Mouse (Mus musculus): ENCODE data around the gene Retn. TPM values are rescaled to one million over a fixed set of nuclear protein-coding genes. Genes with fewer than 3 reads are reported as not detected.

Gene Retn
- polyA plus RNA-seq, 1 experiment from 2014 or later = 0.32 TPM

DNA sequence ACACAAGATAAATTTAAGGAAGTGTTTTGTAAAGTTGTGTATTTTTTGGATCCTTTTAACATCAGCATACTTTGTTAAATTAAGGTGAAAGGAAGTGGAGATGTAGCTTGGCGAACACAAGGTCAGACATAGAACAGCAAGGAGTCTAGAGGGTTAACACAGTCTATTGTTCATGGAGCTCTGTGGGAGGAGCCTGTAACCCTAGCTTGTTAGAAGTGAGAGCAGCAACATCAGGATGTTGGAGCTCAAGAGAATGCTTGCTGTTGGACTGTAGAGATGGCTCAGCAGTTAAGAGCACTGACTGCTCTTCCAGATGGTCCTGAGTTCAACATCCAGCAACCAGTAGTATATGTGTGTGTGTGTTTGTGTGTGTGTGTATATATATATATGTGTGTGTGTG is 6.6 kb upstream of the Retn start:
- H3K27ac ChIP-seq (ENCODE audit: low read depth, low read length) = no peak overlapping the region
- H3K4me2 ChIP-seq (ENCODE audit: low read length) = no peak overlapping the region
- ATAC-seq = no peak
- H3K9ac ChIP-seq (ENCODE audit: low read length) = no peak overlapping the region
- 46% methylated on average over 1 of the region's 1 CpGs for WGBS
- no peaks in the 10 kb centered on the region for H3K9me3 ChIP-seq (replicated peaks; ENCODE audit: control insufficient read depth, low read length)
- no peak for DNase-seq (ENCODE audit: low spot score)
- no peaks in the 10 kb centered on the region for H3K4me1 ChIP-seq (ENCODE audit: control insufficient read depth, insufficient read depth, low read length)
- H3K4me3 ChIP-seq (ENCODE audit: low read depth, low read length) = no peak overlapping the region
- no peaks in the 10 kb centered on the region for H3K36me3 ChIP-seq (ENCODE audit: control insufficient read depth, insufficient read depth, low read length)
- no peaks in the 10 kb centered on the region for H3K27me3 ChIP-seq (replicated peaks; ENCODE audit: control insufficient read depth, insufficient read depth, low read length)

DNA sequence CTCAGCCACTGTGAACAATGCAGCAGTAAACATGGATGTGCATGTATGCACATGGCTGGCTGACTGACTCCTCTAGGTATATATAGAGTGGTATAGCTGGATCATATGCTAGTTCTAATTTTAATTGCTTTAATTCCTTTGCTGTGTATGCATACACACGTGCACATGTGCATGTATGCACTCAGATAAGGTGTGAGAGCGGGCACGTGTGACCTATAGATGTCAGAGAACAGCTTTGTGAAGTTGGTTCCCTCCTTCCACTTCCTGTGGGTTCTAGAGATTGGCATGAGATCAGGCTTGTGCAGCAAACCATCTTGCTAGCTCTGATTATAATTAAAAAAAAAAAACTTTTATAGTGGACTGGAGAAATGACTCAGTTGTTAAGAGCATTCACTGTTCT is 2.7 kb upstream of the Retn start:
- WGBS = 62% methylated on average over 3 of the region's 3 CpGs
- H3K27ac ChIP-seq (ENCODE audit: low read depth, low read length) = no peak overlapping the region

DNA sequence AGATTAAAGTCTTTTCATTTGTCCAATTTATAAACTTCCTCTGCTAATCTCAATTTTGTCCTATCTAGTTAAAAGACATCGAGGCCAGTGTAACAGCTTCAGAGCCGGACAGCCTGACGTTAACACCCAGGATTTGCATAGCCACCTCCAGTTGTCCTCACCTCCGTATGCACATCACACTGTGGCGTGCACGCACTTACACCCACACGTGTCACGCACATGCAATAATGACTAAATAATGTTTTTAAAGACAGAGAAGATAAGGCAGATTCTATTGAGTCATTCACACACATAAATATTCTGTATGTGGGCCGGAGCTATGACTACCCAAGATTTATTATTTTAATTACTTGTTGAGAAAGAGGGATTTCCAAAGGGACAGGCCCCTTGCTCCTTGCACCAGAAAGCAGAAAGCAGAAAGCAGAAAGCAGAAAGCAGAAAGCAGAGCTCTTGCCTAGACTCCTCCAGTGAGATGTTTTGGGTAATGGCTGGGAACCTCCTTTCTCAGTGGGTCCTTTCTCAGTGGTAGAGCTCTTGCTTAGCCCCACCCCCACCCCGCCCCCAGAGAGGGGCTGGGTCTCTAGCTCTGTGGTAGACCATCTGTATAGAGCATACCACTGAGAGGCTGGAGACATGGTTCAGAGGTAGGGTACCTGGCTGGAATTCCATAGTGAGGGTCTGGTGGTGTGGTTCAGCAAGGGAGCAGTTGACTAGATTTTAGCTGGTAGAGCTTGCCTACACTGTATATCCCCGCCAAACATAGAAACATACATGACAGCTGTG is 653 bp upstream of the Retn start:
- H3K27ac ChIP-seq (ENCODE audit: low read depth, low read length) = no peak overlapping the region
- no peaks in the 10 kb centered on the region for H3K36me3 ChIP-seq (ENCODE audit: control insufficient read depth, insufficient read depth, low read length)
- ATAC-seq (no peak), DNase-seq (ENCODE audit: low spot score) (no peak)
- H3K9ac ChIP-seq (ENCODE audit: low read length) = no peak overlapping the region
- no peak overlapping the region for H3K4me2 ChIP-seq (ENCODE audit: low read length)
- no peaks in the 10 kb centered on the region for H3K27me3 ChIP-seq (replicated peaks; ENCODE audit: control insufficient read depth, insufficient read depth, low read length)
- H3K4me1 ChIP-seq (ENCODE audit: control insufficient read depth, insufficient read depth, low read length) = peaks cover 2% of the 10 kb centered on the region; the same call in 1 of the 2 replicates
- no peak overlapping the region for H3K4me3 ChIP-seq (ENCODE audit: low read depth, low read length)
- H3K9me3 ChIP-seq (replicated peaks; ENCODE audit: control insufficient read depth, low read length) = no peaks in the 10 kb centered on the region
- 77% methylated on average over 11 of the region's 11 CpGs for WGBS

More for the DNA sequence above, 2.7 kb upstream of the Retn start:
- Histone ChIP-seq H3K4me2 (ENCODE audit: low read length) (no peak overlapping the region), H3K27me3 (replicated peaks; ENCODE audit: control insufficient read depth, insufficient read depth, low read length) (no peaks in the 10 kb centered on the region), H3K9ac (ENCODE audit: low read length) (no peak overlapping the region), H3K4me1 (ENCODE audit: control insufficient read depth, insufficient read depth, low read length) (peaks cover 2% of the 10 kb centered on the region; the same call in 1 of the 2 replicates), H3K9me3 (replicated peaks; ENCODE audit: control insufficient read depth, low read length) (no peaks in the 10 kb centered on the region), H3K36me3 (ENCODE audit: control insufficient read depth, insufficient read depth, low read length) (no peaks in the 10 kb centered on the region), H3K4me3 (ENCODE audit: low read depth, low read length) (no peak overlapping the region)
- DNase-seq (ENCODE audit: low spot score) (no peak), ATAC-seq (no peak)

DNA sequence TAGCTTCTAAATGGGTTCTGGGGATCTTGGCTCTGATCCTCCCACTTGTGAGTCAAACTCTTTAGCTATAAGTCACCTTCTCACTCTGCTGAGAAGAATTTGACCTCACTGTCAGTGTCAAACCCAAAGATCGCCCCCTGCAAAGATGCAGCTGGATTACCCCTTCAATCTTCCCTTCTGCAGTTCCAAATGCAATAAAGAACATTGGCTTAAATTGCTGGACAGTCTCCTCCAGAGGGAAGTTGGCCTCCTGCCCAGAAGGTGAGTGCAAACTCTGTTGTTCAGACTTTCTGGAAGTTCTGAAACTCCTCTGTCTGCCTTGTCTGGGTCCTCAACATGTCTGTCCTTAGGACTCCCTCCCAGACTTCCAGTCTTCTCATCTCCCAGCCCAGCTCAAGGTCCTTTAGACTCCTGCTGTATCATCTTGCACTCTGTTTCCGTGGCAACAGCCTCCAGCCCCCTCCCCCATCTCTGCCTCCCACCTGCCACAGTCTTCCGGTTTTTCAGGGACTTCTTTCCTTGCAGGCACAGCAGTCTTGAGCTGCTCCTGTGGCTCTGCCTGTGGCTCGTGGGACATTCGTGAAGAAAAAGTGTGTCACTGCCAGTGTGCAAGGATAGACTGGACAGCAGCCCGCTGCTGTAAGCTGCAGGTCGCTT is 1.3 kb downstream of the Retn start:
- ATAC-seq (peak; percentile 58; the same call in 1 of the 2 replicates), DNase-seq (ENCODE audit: low spot score) (peak; percentile 30)
- WGBS = 18% methylated on average over 7 of the region's 7 CpGs
- Histone ChIP-seq H3K27ac (ENCODE audit: low read depth, low read length) (no peak overlapping the region), H3K36me3 (ENCODE audit: control insufficient read depth, insufficient read depth, low read length) (no peaks in the 10 kb centered on the region), H3K27me3 (replicated peaks; ENCODE audit: control insufficient read depth, insufficient read depth, low read length) (no peaks in the 10 kb centered on the region), H3K4me3 (ENCODE audit: low read depth, low read length) (no peak overlapping the region), H3K9ac (ENCODE audit: low read length) (no peak overlapping the region), H3K9me3 (replicated peaks; ENCODE audit: control insufficient read depth, low read length) (no peaks in the 10 kb centered on the region), H3K4me1 (ENCODE audit: control insufficient read depth, insufficient read depth, low read length) (peaks cover 2% of the 10 kb centered on the region; the same call in 1 of the 2 replicates), H3K4me2 (ENCODE audit: low read length) (peak overlapping the region; percentile 23; the same call in 1 of the 2 replicates)

DNA sequence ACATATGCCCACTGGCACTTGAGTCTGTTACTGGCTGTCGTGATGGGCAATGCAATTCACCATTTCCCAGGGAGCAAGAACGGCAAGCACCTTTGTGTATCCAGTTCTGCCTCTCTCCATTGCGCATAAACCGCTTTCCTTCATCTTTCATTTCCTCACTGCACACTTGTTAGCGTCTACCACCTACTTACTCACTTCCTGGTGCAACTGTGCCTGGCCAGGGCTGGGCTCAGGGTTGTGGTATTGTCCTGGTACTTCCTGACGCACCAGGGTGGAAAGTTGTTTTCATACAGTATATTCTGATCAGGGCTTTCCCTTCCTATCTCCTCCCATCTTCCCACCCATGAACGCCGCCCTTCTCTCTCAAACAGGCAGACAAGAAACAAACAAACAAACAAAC is 5.3 kb downstream of the Retn start:
- peaks cover 2% of the 10 kb centered on the region; the same call in 1 of the 2 replicates for H3K4me1 ChIP-seq (ENCODE audit: control insufficient read depth, insufficient read depth, low read length)
- ATAC-seq = no peak
- H3K4me3 ChIP-seq (ENCODE audit: low read depth, low read length) = no peak overlapping the region
- 87% methylated on average over 8 of the region's 8 CpGs for WGBS
- no peaks in the 10 kb centered on the region for H3K36me3 ChIP-seq (ENCODE audit: control insufficient read depth, insufficient read depth, low read length)
- no peak overlapping the region for H3K4me2 ChIP-seq (ENCODE audit: low read length)
- no peak for DNase-seq (ENCODE audit: low spot score)
- no peak overlapping the region for H3K27ac ChIP-seq (ENCODE audit: low read depth, low read length)
- no peaks in the 10 kb centered on the region for H3K27me3 ChIP-seq (replicated peaks; ENCODE audit: control insufficient read depth, insufficient read depth, low read length)
- H3K9ac ChIP-seq (ENCODE audit: low read length) = no peak overlapping the region
- no peaks in the 10 kb centered on the region for H3K9me3 ChIP-seq (replicated peaks; ENCODE audit: control insufficient read depth, low read length)

DNA sequence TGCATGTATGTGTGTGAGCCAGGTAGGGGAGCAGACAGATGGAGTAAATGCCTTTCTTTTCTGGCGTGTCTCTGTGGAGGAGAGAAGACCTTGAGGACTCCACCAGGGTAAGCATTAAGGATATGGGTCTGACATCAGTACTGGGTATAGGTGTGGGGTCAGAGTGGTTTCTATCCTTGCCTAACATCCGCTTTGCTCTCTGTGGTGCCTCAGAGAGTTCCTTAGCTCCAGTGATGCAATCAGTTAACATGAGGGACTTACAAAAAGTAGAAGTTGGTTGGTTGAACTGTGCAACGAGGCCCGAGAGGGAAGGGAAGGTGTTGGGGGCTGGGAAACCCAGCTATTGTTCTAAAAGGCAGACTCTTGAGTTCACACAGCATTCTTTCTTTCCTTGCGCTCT is 8.8 kb downstream of the Retn start:
- no peaks in the 10 kb centered on the region for H3K4me1 ChIP-seq (ENCODE audit: control insufficient read depth, insufficient read depth, low read length)
- DNase-seq (ENCODE audit: low spot score) = no peak
- no peaks in the 10 kb centered on the region for H3K36me3 ChIP-seq (ENCODE audit: control insufficient read depth, insufficient read depth, low read length)
- WGBS = 63% methylated on average over 5 of the region's 5 CpGs
- no peak for ATAC-seq
- no peak overlapping the region for H3K27ac ChIP-seq (ENCODE audit: low read depth, low read length)
- no peak overlapping the region for H3K9ac ChIP-seq (ENCODE audit: low read length)
- H3K27me3 ChIP-seq (replicated peaks; ENCODE audit: control insufficient read depth, insufficient read depth, low read length) = no peaks in the 10 kb centered on the region
- no peak overlapping the region for H3K4me3 ChIP-seq (ENCODE audit: low read depth, low read length)
- H3K9me3 ChIP-seq (replicated peaks; ENCODE audit: control insufficient read depth, low read length) = no peaks in the 10 kb centered on the region
- no peak overlapping the region for H3K4me2 ChIP-seq (ENCODE audit: low read length)

DNA sequence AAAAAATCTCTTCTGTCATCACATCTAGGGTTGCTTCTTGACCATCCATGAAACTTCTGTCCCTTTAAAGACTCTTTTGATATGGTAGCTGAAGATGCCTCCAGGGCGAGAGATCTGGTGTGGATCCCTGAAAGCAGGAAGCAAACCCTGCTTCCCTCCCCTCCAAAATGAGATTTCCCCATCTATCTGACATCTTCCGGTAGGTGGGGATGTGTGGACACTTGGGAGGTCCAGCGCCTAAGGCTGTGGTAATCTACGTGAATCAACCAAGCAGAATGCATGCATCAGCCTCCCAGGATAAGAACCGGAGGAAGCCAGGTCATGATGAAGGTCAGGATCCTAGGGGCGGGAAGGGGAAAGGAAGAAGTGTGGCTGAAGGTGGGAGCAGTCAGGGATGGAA is 9.9 kb downstream of the Retn start, which contains the start of gene Mcemp1:
TSS of gene Mcemp1 (plus strand) at position 248 of the 400 bp plus-strand sequence.
- no peak within 1 kb of the TSS for H3K4me3 ChIP-seq (ENCODE audit: low read depth, low read length)
- H3K36me3 ChIP-seq (ENCODE audit: control insufficient read depth, insufficient read depth, low read length) = no peaks in the 10 kb centered on the region
- H3K9ac ChIP-seq (ENCODE audit: low read length) = no peak within 1 kb of the TSS
- ATAC-seq (no peak), DNase-seq (ENCODE audit: low spot score) (no peak)
- H3K4me2 ChIP-seq (ENCODE audit: low read length) = no peak within 1 kb of the TSS
- H3K27me3 ChIP-seq (replicated peaks; ENCODE audit: control insufficient read depth, insufficient read depth, low read length) = no peaks in the 10 kb centered on the region
- H3K4me1 ChIP-seq (ENCODE audit: control insufficient read depth, insufficient read depth, low read length) = no peaks in the 10 kb centered on the region
- no peaks in the 10 kb centered on the region for H3K9me3 ChIP-seq (replicated peaks; ENCODE audit: control insufficient read depth, low read length)
- 80% methylated on average over 6 of the region's 6 CpGs for WGBS
- H3K27ac ChIP-seq (ENCODE audit: low read depth, low read length) = no peak within 1 kb of the TSS

DNA sequence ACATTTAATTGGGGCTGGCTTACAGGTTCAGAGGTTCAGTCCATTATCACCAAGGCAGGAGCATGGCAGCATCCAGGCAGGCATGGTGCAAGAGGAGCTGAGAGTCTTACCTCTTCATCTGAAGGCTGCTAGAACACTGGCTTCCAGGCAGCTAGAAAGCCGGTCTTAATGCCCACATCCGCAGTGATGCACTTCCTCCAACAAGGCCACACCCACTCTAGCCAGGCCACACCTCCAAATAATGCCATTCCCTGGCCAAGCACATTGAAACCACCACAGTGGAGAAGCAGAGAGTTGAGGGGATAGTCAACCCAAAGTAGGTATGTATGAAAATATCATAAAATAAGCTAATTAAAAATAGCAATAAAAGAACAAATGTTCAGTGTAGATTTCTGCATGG is 14.8 kb downstream of the Retn start:
- H3K36me3 ChIP-seq (ENCODE audit: control insufficient read depth, insufficient read depth, low read length) = no peaks in the 10 kb centered on the region

DNA sequence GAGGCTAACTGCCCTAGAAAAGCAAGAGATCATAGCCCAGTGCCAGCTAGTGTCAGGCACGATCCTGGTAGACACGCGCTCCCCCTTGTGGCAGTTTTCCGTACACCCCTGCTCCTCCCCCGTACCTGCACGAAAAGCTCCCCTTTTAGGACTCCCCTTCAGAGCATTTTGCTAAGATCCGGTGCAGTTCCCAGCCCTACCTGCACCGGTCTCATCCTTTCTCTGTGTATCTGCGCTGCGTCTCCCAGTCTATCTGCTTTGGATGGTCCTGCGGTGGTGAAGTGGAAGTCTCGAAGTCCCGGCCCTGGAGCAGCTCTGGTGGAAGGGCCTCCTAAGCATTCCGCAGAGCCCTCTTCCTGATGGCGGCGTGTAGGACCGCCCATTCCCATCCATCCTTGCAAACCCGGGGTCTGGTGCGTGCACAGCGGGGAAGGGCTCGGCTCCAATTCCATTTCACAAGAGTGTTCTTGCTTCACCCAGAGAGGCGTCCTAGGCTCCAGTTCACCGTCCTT is 16.5 kb downstream of the Retn start, which contains the start of gene Fcor:
TSS of gene Fcor (minus strand) at position 383 of the 512 bp plus-strand sequence.
- Histone ChIP-seq H3K4me1 (ENCODE audit: control insufficient read depth, insufficient read depth, low read length) (no peaks in the 10 kb centered on the region), H3K4me3 (ENCODE audit: low read depth, low read length) (peak within 1 kb of the TSS; percentile 47), H3K36me3 (ENCODE audit: control insufficient read depth, insufficient read depth, low read length) (no peaks in the 10 kb centered on the region), H3K4me2 (ENCODE audit: low read length) (peak within 1 kb of the TSS; percentile 65), H3K27me3 (replicated peaks; ENCODE audit: control insufficient read depth, insufficient read depth, low read length) (no peaks in the 10 kb centered on the region), H3K9me3 (replicated peaks; ENCODE audit: control insufficient read depth, low read length) (no peaks in the 10 kb centered on the region), H3K9ac (ENCODE audit: low read length) (peak within 1 kb of the TSS; percentile 70), H3K27ac (ENCODE audit: low read depth, low read length) (peak within 1 kb of the TSS; percentile 70)
- DNase-seq (ENCODE audit: low spot score) (peak; percentile 87), ATAC-seq (peak; percentile 84)
- under 1% methylated on average over 23 of the region's 23 CpGs for WGBS

More for the DNA sequence above, 14.8 kb downstream of the Retn start:
- Histone ChIP-seq H3K9ac (ENCODE audit: low read length) (no peak overlapping the region), H3K27ac (ENCODE audit: low read depth, low read length) (no peak overlapping the region), H3K9me3 (replicated peaks; ENCODE audit: control insufficient read depth, low read length) (no peaks in the 10 kb centered on the region), H3K4me2 (ENCODE audit: low read length) (no peak overlapping the region), H3K27me3 (replicated peaks; ENCODE audit: control insufficient read depth, insufficient read depth, low read length) (no peaks in the 10 kb centered on the region), H3K4me3 (ENCODE audit: low read depth, low read length) (no peak overlapping the region), H3K4me1 (ENCODE audit: control insufficient read depth, insufficient read depth, low read length) (no peaks in the 10 kb centered on the region)
- WGBS = 87% methylated on average over 2 of the region's 2 CpGs
- DNase-seq (ENCODE audit: low spot score) (no peak), ATAC-seq (no peak)
